Mouse (Mus musculus) stomach, postnatal 0 days (tissue): ENCODE data around the gene Gm8127. TPM values are rescaled to one million over a fixed set of nuclear protein-coding genes. Genes with fewer than 3 reads are reported as not detected.
"Not testable (repeated sequence)": the region's sequence is repeated elsewhere in the genome, so short reads cannot be mapped to it uniquely, and the experiment has no call there.

ENCODE experiments used
- ATAC-seq: fragments of 200-750 bp; cut with Nextera tagmentation; 2 replicates; pipeline ENCODE4 v1.8.0; 2017; ENCODE audit not compliant: low FRiP score, low TSS enrichment
- DNase-seq: peaks from one replicate; pipeline ENCODE4 v3.0.0-alpha.2; 2016; ENCODE audit warnings: low spot score
- H3K27ac ChIP-seq: fragments of 300-500 bp; sonication (generic); replicated peaks from 2 replicates; pipeline ENCODE4 v1.5.1; 2014; ENCODE audit warnings: mild to moderate bottlenecking, control low read depth
- H3K27me3 ChIP-seq: fragments of 300-500 bp; sonication (generic); 2 replicates; pipeline ENCODE4 v1.6.1; 2014; ENCODE audit warnings: low read length; ENCODE audit not compliant: control insufficient read depth, insufficient read depth
- H3K36me3 ChIP-seq: fragments of 300-500 bp; sonication (generic); 2 replicates; pipeline ENCODE4 v1.6.1; 2014; ENCODE audit warnings: low read length, mixed read lengths; ENCODE audit not compliant: control insufficient read depth, insufficient read depth
- H3K4me1 ChIP-seq: fragments of 300-500 bp; sonication (generic); replicated peaks from 2 replicates; pipeline ENCODE4 v1.6.1; 2014; ENCODE audit warnings: antibody characterized with exemption; ENCODE audit not compliant: control insufficient read depth, insufficient read depth
- H3K4me2 ChIP-seq: fragments of 300-500 bp; sonication (generic); replicated peaks from 2 replicates; pipeline ENCODE4 v1.6.1; 2014; ENCODE audit warnings: low read depth, mild to moderate bottlenecking, control low read depth, moderate library complexity
- H3K4me3 ChIP-seq: fragments of 300-500 bp; sonication (generic); 2 replicates; pipeline ENCODE4 v1.5.1; 2014; ENCODE audit warnings: low read depth, low read length, control low read depth
- H3K9ac ChIP-seq: fragments of 300-500 bp; sonication (generic); 2 replicates; pipeline ENCODE4 v1.6.1; 2014; ENCODE audit warnings: mild to moderate bottlenecking, low read length, control low read depth, mixed read lengths
- H3K9me3 ChIP-seq: fragments of 300-500 bp; sonication (generic); 2 replicates; pipeline ENCODE4 v1.6.1; 2016; ENCODE audit warnings: low read length; ENCODE audit not compliant: control insufficient read depth
- CTCF ChIP-seq: IDR thresholded peaks from 2 replicates; pipeline ENCODE4 v1.5.1; 2016; ENCODE audit warnings: antibody characterized with exemption, low read depth, mild to moderate bottlenecking, moderate library complexity
- WGBS: fragments of 180-500 bp; shearing (Covaris S2); extraction: QIAGEN DNeasy Blood & Tissue Kit; methylation state at CpG from one replicate; pipeline ENCODE4 v1.1.7; 2014; 5-methylcytosine and 5-hydroxymethylcytosine counted together
- polyA plus RNA-seq: library from polyadenylated mRNA; unstranded; fragments of >200 nt; fragmentation: Nextera tagmentation; extraction: Ambion mirVana; gene quantifications from 2 replicates; pipeline ENCODE4 v1.2.1, GENCODE M21; 2015

The Gm8127 gene
- polyA plus RNA-seq, 1 experiment from 2014 or later: not detected

DNA sequence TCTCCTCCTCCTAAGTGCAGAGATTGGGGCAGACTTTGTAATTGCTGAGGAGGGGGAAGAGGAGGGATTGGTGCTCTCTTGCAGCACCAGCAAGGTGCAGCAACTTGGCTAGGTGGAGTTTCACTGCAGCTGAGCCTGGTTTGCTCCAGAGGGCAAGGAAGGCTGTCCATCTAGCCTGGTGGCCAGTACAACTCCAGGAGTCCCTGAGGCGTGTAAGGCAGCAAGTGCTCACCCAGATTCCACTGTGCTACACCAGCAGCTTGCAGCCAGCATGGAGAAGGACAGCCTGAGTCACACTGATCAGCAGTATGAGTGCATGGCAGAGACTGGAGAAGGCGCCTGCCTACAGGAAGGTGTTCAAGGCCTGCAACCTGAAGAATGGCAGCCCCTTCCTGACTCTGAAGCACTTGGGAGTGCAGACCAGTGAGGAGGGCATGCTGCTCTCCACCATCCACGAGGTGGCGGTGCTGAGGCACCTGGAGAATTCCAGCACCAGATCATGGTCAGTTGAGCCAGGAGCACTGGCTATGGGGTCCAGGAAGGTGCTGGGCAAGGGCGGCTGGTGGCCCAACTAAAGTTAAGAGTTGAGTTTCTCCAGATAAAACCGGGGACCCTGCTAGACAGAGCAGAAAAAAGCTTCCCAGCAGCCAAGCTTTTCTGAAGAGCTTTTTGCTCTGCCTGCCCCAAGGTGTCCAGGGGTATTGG lies 42.9 kb downstream of the Gm8127 start:
- not testable (repeated sequence) for H3K4me2 ChIP-seq, H3K9me3 ChIP-seq, H3K27me3 ChIP-seq, H3K9ac ChIP-seq, ATAC-seq, H3K27ac ChIP-seq, H3K4me1 ChIP-seq, H3K4me3 ChIP-seq, H3K36me3 ChIP-seq
- 34% methylated on average over 5 of the region's 6 CpGs for WGBS
- peak; percentile 11 for DNase-seq
- TF ChIP-seq CTCF: 0 out of 2 replicates have a peak, but pooled peaks have one; percentile 12

DNA sequence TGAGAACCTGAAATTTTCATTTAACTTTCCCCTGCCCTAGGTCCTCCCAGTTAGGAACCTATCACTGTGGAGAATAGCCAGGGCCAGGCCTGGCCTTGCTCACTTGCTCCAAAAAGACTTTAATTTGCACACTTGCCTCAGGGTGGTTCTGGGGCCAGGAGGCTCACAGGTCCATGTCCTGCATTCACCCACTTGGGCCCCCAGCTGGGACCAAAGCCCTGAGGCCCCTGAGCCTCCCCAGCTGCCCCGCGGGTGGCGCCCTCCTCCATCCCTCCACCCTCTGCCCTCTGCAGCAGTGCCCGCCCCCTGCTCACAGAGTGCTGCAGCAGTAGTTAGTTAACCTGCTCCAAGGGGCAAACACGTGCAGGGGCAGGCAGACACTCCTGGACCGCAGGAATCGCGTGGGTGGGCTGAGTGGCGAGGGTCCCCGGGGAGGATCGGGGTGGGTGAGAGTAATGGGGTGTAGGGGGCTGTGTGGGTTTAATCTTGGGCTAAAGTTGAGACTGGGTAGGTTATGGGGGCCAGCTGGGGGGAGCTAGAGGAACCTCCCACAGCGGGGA lies 43.9 kb downstream of the Gm8127 start:
- 19% methylated on average over 9 of the region's 12 CpGs for WGBS
- H3K9me3 ChIP-seq, H3K27me3 ChIP-seq, H3K4me3 ChIP-seq, ATAC-seq, H3K36me3 ChIP-seq, H3K4me2 ChIP-seq, DNase-seq, H3K27ac ChIP-seq, H3K4me1 ChIP-seq, H3K9ac ChIP-seq: not testable (repeated sequence)

Other genes starting within 250 kb of the Gm8127 start
- not detected in 2 replicates for gene Gm8094, start 217.2 kb downstream of the Gm8127 start, polyA plus RNA-seq
- not detected in 2 replicates for gene Gm8104, start 193.2 kb downstream of the Gm8127 start, polyA plus RNA-seq
- not detected in 2 replicates for gene Gm7233, start 114.0 kb downstream of the Gm8127 start, polyA plus RNA-seq
- gene Gm8122, start 58.5 kb downstream of the Gm8127 start, polyA plus RNA-seq: not detected in 2 replicates
- not detected in 2 replicates for gene Gm8126, start 35.2 kb downstream of the Gm8127 start, polyA plus RNA-seq
- not detected in 2 replicates for gene Gm9732, start 18.8 kb downstream of the Gm8127 start, polyA plus RNA-seq
- gene 1700001F09Rik, start 54.0 kb upstream of the Gm8127 start, polyA plus RNA-seq: not detected in 2 replicates
- not detected in 2 replicates for gene Gm8138, start 122.5 kb upstream of the Gm8127 start, polyA plus RNA-seq
- not detected in 2 replicates for gene Gm5799, start 249.7 kb upstream of the Gm8127 start, polyA plus RNA-seq